In genomic region chr11:73137116-73137515, GRCm38 (mm10) we compare ENCODE assay signal across 9 mouse cellular contexts. TPM values are rescaled to one million over a fixed set of nuclear protein-coding genes. Genes with fewer than 3 reads are reported as not detected.
DNase-seq lines count a peak whose midpoint lies in the region; ATAC-seq lines count a peak whose summit lies in the region.
"Had no signal": no experiment of that assay in that cellular context is flagged by ENCODE, and none has a peak within 500 bp of the region (broad histone marks: within the 10 kb centered on the region; RNA-seq: fewer than 3 reads in every experiment).

No protein-coding gene starts in this region.

- no peak overlapping the region for H3K27ac ChIP-seq in hindbrain, embryonic 15.5 days (replicated peaks)
- H3K27ac ChIP-seq in liver, embryonic 16.5 days (ENCODE audit: low read length) = peak overlapping the region; percentile 75

- DNase-seq in CD4-positive, CD25-positive, alpha-beta regulatory T cell, adult 2 months (ENCODE audit: low read depth, low spot score) = peak; percentile 46
- DNase-seq in c-Kit-positive CD71-positive TER-119-negative erythroid progenitor cells, embryonic 14.5 days (ENCODE audit: low read depth) = peak; percentile 7
- DNase-seq in thymus, postnatal 4 days = peak; percentile 34
- DNase-seq in gastrocnemius, postnatal 36 days = no peak

- ATAC-seq in CD4-positive, CD25-positive, alpha-beta regulatory T cell, adult 4 months = no peak
- ATAC-seq in hindbrain, embryonic 15.5 days (ENCODE audit: low FRiP score, low read depth) = no peak
- ATAC-seq in liver, embryonic 16.5 days (ENCODE audit: low read depth) = no peak
- ATAC-seq in activated CD4-positive, CD25-positive, alpha-beta regulatory T cell, adult 4 months = no peak

- 39% methylated on average over 11 of the region's 11 CpGs for WGBS in hindbrain, embryonic 15.5 days
- WGBS in liver, embryonic 16.5 days (ENCODE audit: insufficient replicate concordance) = 5% methylated on average over 11 of the region's 11 CpGs

- H3K4me2 ChIP-seq in hindbrain, embryonic 15.5 days = peak overlapping the region; percentile 93
- peak overlapping the region; percentile 82 for H3K4me2 ChIP-seq in liver, embryonic 16.5 days (ENCODE audit: low read depth, low read length)

- H3K9ac ChIP-seq in hindbrain, embryonic 15.5 days = peak overlapping the region; percentile 48
- peak overlapping the region; percentile 93 for H3K9ac ChIP-seq in liver, embryonic 16.5 days (ENCODE audit: low read depth, low read length)

- peaks cover 14% of the 10 kb centered on the region for H3K4me1 ChIP-seq in hindbrain, embryonic 15.5 days (replicated peaks)
- H3K4me1 ChIP-seq in liver, embryonic 16.5 days (ENCODE audit: control insufficient read depth, low read depth, low read length) = peaks cover 30% of the 10 kb centered on the region

- H3K4me3 ChIP-seq in hindbrain, embryonic 15.5 days = peak overlapping the region; percentile 85
- H3K4me3 ChIP-seq in liver, embryonic 16.5 days (ENCODE audit: low read depth, low read length) = peak overlapping the region; percentile 97

- no peaks in the 10 kb centered on the region for H3K27me3 ChIP-seq in hindbrain, embryonic 15.5 days
- no peaks in the 10 kb centered on the region for H3K27me3 ChIP-seq in liver, embryonic 16.5 days (ENCODE audit: control insufficient read depth, insufficient read depth, low read depth, low read length)

- H3K36me3 ChIP-seq in hindbrain, embryonic 15.5 days = no peaks in the 10 kb centered on the region
- peaks cover 7% of the 10 kb centered on the region for H3K36me3 ChIP-seq in liver, embryonic 16.5 days (ENCODE audit: control insufficient read depth, insufficient read depth)

- H3K9me3 ChIP-seq in hindbrain, embryonic 15.5 days = no peaks in the 10 kb centered on the region
- no peaks in the 10 kb centered on the region for H3K9me3 ChIP-seq in liver, embryonic 16.5 days (replicated peaks; ENCODE audit: control insufficient read depth, low read length)

- intact Hi-C loops in gastrocnemius, postnatal 36 days (cut with DNase I) = no loop called here

RNA-seq across cellular contexts. Expression of gene Haspin, which starts 1.0 kb away (rescaled TPM):
- 1 to 10 TPM; 6.6 to 8.2 TPM for polyA plus RNA-seq in CD4-positive, CD25-positive, alpha-beta regulatory T cell, adult 4 months (2017; shearing (Covaris generic))
- polyA plus RNA-seq in hindbrain, embryonic 15.5 days (2015; fragmentation: Nextera tagmentation; extraction: Ambion mirVana) = 4.0 TPM in 2 replicates
- 10.6 and 11.1 TPM in 2 replicates for polyA plus RNA-seq in liver, embryonic 16.5 days (2015; fragmentation: Nextera tagmentation; extraction: Ambion mirVana)
- 1 to 10 TPM; 8.6 to 8.7 TPM for polyA plus RNA-seq in activated CD4-positive, CD25-positive, alpha-beta regulatory T cell, adult 4 months (2017; shearing (Covaris generic))
- under 1 TPM; 0.15 to 0.18 TPM for total RNA-seq in gastrocnemius, postnatal 36 days (2021)

RNA-seq across cellular contexts. Expression of gene P2rx5, which starts 23.1 kb away (rescaled TPM):
- polyA plus RNA-seq in CD4-positive, CD25-positive, alpha-beta regulatory T cell, adult 4 months (2017; shearing (Covaris generic)) = under 1 TPM; 0.33 to 0.55 TPM
- 0.43 and 0.49 TPM in 2 replicates for polyA plus RNA-seq in hindbrain, embryonic 15.5 days (2015; fragmentation: Nextera tagmentation; extraction: Ambion mirVana)
- 0.11 and 0.22 TPM in 2 replicates for polyA plus RNA-seq in liver, embryonic 16.5 days (2015; fragmentation: Nextera tagmentation; extraction: Ambion mirVana)
- under 1 TPM in 1 of 2 experiments, not detected in 1; 0.19 TPM for polyA plus RNA-seq in activated CD4-positive, CD25-positive, alpha-beta regulatory T cell, adult 4 months (2017; shearing (Covaris generic))
- total RNA-seq in gastrocnemius, postnatal 36 days (2021) = 1 to 10 TPM; 6.9 to 8.6 TPM
- total RNA-seq: hematopoietic stem cell, adult 5-6 weeks had no signal

RNA-seq across cellular contexts. Expression of gene Emc6, which starts 39.7 kb away (rescaled TPM):
- polyA plus RNA-seq in CD4-positive, CD25-positive, alpha-beta regulatory T cell, adult 4 months (2017; shearing (Covaris generic)) = 10 to 100 TPM; 42.2 to 49.5 TPM
- polyA plus RNA-seq in hindbrain, embryonic 15.5 days (2015; fragmentation: Nextera tagmentation; extraction: Ambion mirVana) = 126 and 131 TPM in 2 replicates
- polyA plus RNA-seq in liver, embryonic 16.5 days (2015; fragmentation: Nextera tagmentation; extraction: Ambion mirVana) = 69.5 and 72.1 TPM in 2 replicates
- 10 to 100 TPM; 50.2 to 65.2 TPM for polyA plus RNA-seq in activated CD4-positive, CD25-positive, alpha-beta regulatory T cell, adult 4 months (2017; shearing (Covaris generic))
- 10 to 100 TPM; 74.4 to 90.9 TPM for total RNA-seq in gastrocnemius, postnatal 36 days (2021)

RNA-seq across cellular contexts. Expression of gene Tax1bp3, which starts 39.8 kb away (rescaled TPM):
- 10 to 100 TPM; 27.4 to 30.8 TPM for polyA plus RNA-seq in CD4-positive, CD25-positive, alpha-beta regulatory T cell, adult 4 months (2017; shearing (Covaris generic))
- 131 TPM in 2 replicates for polyA plus RNA-seq in hindbrain, embryonic 15.5 days (2015; fragmentation: Nextera tagmentation; extraction: Ambion mirVana)
- polyA plus RNA-seq in liver, embryonic 16.5 days (2015; fragmentation: Nextera tagmentation; extraction: Ambion mirVana) = 33.6 and 33.8 TPM in 2 replicates
- polyA plus RNA-seq in activated CD4-positive, CD25-positive, alpha-beta regulatory T cell, adult 4 months (2017; shearing (Covaris generic)) = 10 to 100 TPM; 20.6 to 28.4 TPM
- total RNA-seq in gastrocnemius, postnatal 36 days (2021) = 10 to 100 TPM in 1 of 2 experiments, 1 to 10 TPM in 1; 9.3 to 10.5 TPM

RNA-seq across cellular contexts. Expression of gene Itgae, which starts 46.7 kb away (rescaled TPM):
- 100 to 1,000 TPM in 1 of 2 experiments, 10 to 100 TPM in 1; 63.9 to 126 TPM for polyA plus RNA-seq in CD4-positive, CD25-positive, alpha-beta regulatory T cell, adult 4 months (2017; shearing (Covaris generic))
- polyA plus RNA-seq in hindbrain, embryonic 15.5 days (2015; fragmentation: Nextera tagmentation; extraction: Ambion mirVana) = 0.22 and 0.35 TPM in 2 replicates
- polyA plus RNA-seq in liver, embryonic 16.5 days (2015; fragmentation: Nextera tagmentation; extraction: Ambion mirVana) = 0.26 and 0.34 TPM in 2 replicates
- polyA plus RNA-seq in activated CD4-positive, CD25-positive, alpha-beta regulatory T cell, adult 4 months (2017; shearing (Covaris generic)) = 100 to 1,000 TPM in 1 of 2 experiments, 10 to 100 TPM in 1; 94.7 to 118 TPM
- total RNA-seq in gastrocnemius, postnatal 36 days (2021) = under 1 TPM; 0.07 to 0.13 TPM

Comparison
In these comparisons a context has a peak if more than half of its experiments do, and no peak if none do; other contexts are left out.
1. DNase-seq: peak in CD4-positive, CD25-positive, alpha-beta regulatory T cell, adult 2 months (single experiment), c-Kit-positive CD71-positive TER-119-negative erythroid progenitor cells, embryonic 14.5 days (single experiment) and thymus, postnatal 4 days (single experiment); none in gastrocnemius, postnatal 36 days (0 of 2).